Mouse (Mus musculus): Measurements from ENCODE around the gene Pias1. TPM values are rescaled to one million over a fixed set of nuclear protein-coding genes. Genes with fewer than 3 reads are reported as not detected.

Pias1 gene
- total RNA-seq (2017), result 43.1 to 75.7 TPM (median 52.9 TPM) in 3 replicates

GRCm38 (mm10) chr9:62987824-62988223, at the start of gene Pias1:
TSS of gene Pias1 (minus strand) at chr9:62987924.
- no peak for ATAC-seq (replicated peaks; ENCODE audit: insufficient number of reproducible peaks, low FRiP score, low TSS enrichment, poor library complexity, severe bottlenecking)

GRCm38 (mm10) chr9:63035431-63035830, 47.7 kb upstream of the Pias1 start:
- ATAC-seq (replicated peaks; ENCODE audit: insufficient number of reproducible peaks, low FRiP score, low TSS enrichment, poor library complexity, severe bottlenecking), result no peak

GRCm38 (mm10) chr9:63031011-63031782, 43.5 kb upstream of the Pias1 start:
- peak; percentile 98 for ATAC-seq (replicated peaks; ENCODE audit: insufficient number of reproducible peaks, low FRiP score, low TSS enrichment, poor library complexity, severe bottlenecking)

GRCm38 (mm10) chr9:63022486-63022885, 34.8 kb upstream of the Pias1 start:
- ATAC-seq (replicated peaks; ENCODE audit: insufficient number of reproducible peaks, low FRiP score, low TSS enrichment, poor library complexity, severe bottlenecking), result no peak

- no peak for ATAC-seq (replicated peaks; ENCODE audit: insufficient number of reproducible peaks, low FRiP score, low TSS enrichment, poor library complexity, severe bottlenecking)
Observed at GRCm38 (mm10) chr9:63007371-63007770, 19.6 kb upstream of the Pias1 start.

GRCm38 (mm10) chr9:63006081-63006820, 18.5 kb upstream of the Pias1 start:
- no peak for ATAC-seq (replicated peaks; ENCODE audit: insufficient number of reproducible peaks, low FRiP score, low TSS enrichment, poor library complexity, severe bottlenecking)

- no peak for ATAC-seq (replicated peaks; ENCODE audit: insufficient number of reproducible peaks, low FRiP score, low TSS enrichment, poor library complexity, severe bottlenecking)
Observed at GRCm38 (mm10) chr9:62998561-62998960, 10.8 kb upstream of the Pias1 start.

- no peak for ATAC-seq (replicated peaks; ENCODE audit: insufficient number of reproducible peaks, low FRiP score, low TSS enrichment, poor library complexity, severe bottlenecking)
Observed at GRCm38 (mm10) chr9:62997626-62998025, 9.9 kb upstream of the Pias1 start.

GRCm38 (mm10) chr9:62995186-62995585, 7.5 kb upstream of the Pias1 start:
- no peak for ATAC-seq (replicated peaks; ENCODE audit: insufficient number of reproducible peaks, low FRiP score, low TSS enrichment, poor library complexity, severe bottlenecking)

GRCm38 (mm10) chr9:62990134-62990533, 2.4 kb upstream of the Pias1 start:
- no peak for ATAC-seq (replicated peaks; ENCODE audit: insufficient number of reproducible peaks, low FRiP score, low TSS enrichment, poor library complexity, severe bottlenecking)

- peak; percentile 98 for ATAC-seq (replicated peaks; ENCODE audit: insufficient number of reproducible peaks, low FRiP score, low TSS enrichment, poor library complexity, severe bottlenecking)
Observed at GRCm38 (mm10) chr9:62980777-62981202, 6.9 kb downstream of the Pias1 start.

GRCm38 (mm10) chr9:62980162-62980776, 7.5 kb downstream of the Pias1 start:
- ATAC-seq (replicated peaks; ENCODE audit: insufficient number of reproducible peaks, low FRiP score, low TSS enrichment, poor library complexity, severe bottlenecking), result no peak

GRCm38 (mm10) chr9:62979461-62980161, 8.1 kb downstream of the Pias1 start:
- no peak; the same call in 1 of the 2 replicates for ATAC-seq (replicated peaks; ENCODE audit: insufficient number of reproducible peaks, low FRiP score, low TSS enrichment, poor library complexity, severe bottlenecking)

- ATAC-seq (replicated peaks; ENCODE audit: insufficient number of reproducible peaks, low FRiP score, low TSS enrichment, poor library complexity, severe bottlenecking), result no peak
Observed at GRCm38 (mm10) chr9:62977152-62977551, 10.6 kb downstream of the Pias1 start.

GRCm38 (mm10) chr9:62975830-62976229, 11.9 kb downstream of the Pias1 start:
- ATAC-seq (replicated peaks; ENCODE audit: insufficient number of reproducible peaks, low FRiP score, low TSS enrichment, poor library complexity, severe bottlenecking), result no peak

- ATAC-seq (replicated peaks; ENCODE audit: insufficient number of reproducible peaks, low FRiP score, low TSS enrichment, poor library complexity, severe bottlenecking), result 0 out of 2 replicates have a peak, but pooled peaks have one; percentile 49
Observed at GRCm38 (mm10) chr9:62974439-62974838, 13.3 kb downstream of the Pias1 start.

GRCm38 (mm10) chr9:62972073-62972745, 15.5 kb downstream of the Pias1 start:
- ATAC-seq (replicated peaks; ENCODE audit: insufficient number of reproducible peaks, low FRiP score, low TSS enrichment, poor library complexity, severe bottlenecking), result peak; percentile 67

GRCm38 (mm10) chr9:62970345-62970744, 17.4 kb downstream of the Pias1 start:
- no peak for ATAC-seq (replicated peaks; ENCODE audit: insufficient number of reproducible peaks, low FRiP score, low TSS enrichment, poor library complexity, severe bottlenecking)
